Mouse (Mus musculus): ENCODE results near the gene Tut7. TPM values are rescaled to one million over a fixed set of nuclear protein-coding genes. Genes with fewer than 3 reads are reported as not detected.

The Tut7 gene
- polyA plus RNA-seq, 1 experiment from 2014 or later: 57.3 TPM

GRCm38 (mm10) chr13:59762791-59763190 lies 60.2 kb downstream of the Tut7 start:
- 42% methylated on average over 7 of the region's 7 CpGs for WGBS (ENCODE audit: insufficient replicate concordance)
- H3K27ac ChIP-seq (ENCODE audit: low read length): peak overlapping the region; percentile 81
- peaks cover 47% of the 10 kb centered on the region for H3K4me1 ChIP-seq (ENCODE audit: control insufficient read depth, low read depth, low read length)
- H3K4me2 ChIP-seq (ENCODE audit: low read depth, low read length): peak overlapping the region; percentile 49
- peak overlapping the region; percentile 14 for H3K4me3 ChIP-seq (ENCODE audit: low read depth, low read length)
- H3K9ac ChIP-seq (ENCODE audit: low read depth, low read length): peak overlapping the region; percentile 18
- peaks cover 65% of the 10 kb centered on the region for H3K36me3 ChIP-seq (ENCODE audit: control insufficient read depth, insufficient read depth)
- H3K27me3 ChIP-seq (ENCODE audit: control insufficient read depth, insufficient read depth, low read depth, low read length): no peaks in the 10 kb centered on the region
- ATAC-seq (ENCODE audit: low read depth): peak; percentile 73
- no peaks in the 10 kb centered on the region for H3K9me3 ChIP-seq (replicated peaks; ENCODE audit: control insufficient read depth, low read length)

- no peak overlapping the region for H3K27ac ChIP-seq (ENCODE audit: low read length)
- H3K4me2 ChIP-seq (ENCODE audit: low read depth, low read length): no peak overlapping the region
- H3K9ac ChIP-seq (ENCODE audit: low read depth, low read length): no peak overlapping the region
- H3K4me3 ChIP-seq (ENCODE audit: low read depth, low read length): no peak overlapping the region
- ATAC-seq (ENCODE audit: low read depth): peak; percentile 57
- peaks cover 67% of the 10 kb centered on the region for H3K36me3 ChIP-seq (ENCODE audit: control insufficient read depth, insufficient read depth)
- H3K4me1 ChIP-seq (ENCODE audit: control insufficient read depth, low read depth, low read length): peaks cover under 1% of the 10 kb centered on the region; the same call in 1 of the 2 replicates
- H3K9me3 ChIP-seq (replicated peaks; ENCODE audit: control insufficient read depth, low read length): no peaks in the 10 kb centered on the region
- WGBS (ENCODE audit: insufficient replicate concordance): 93% methylated on average over 7 of the region's 7 CpGs
- H3K27me3 ChIP-seq (ENCODE audit: control insufficient read depth, insufficient read depth, low read depth, low read length): no peaks in the 10 kb centered on the region
These were observed 66.0 kb downstream of the Tut7 start for GRCm38 (mm10) chr13:59756906-59757305.

GRCm38 (mm10) chr13:59750310-59750709 lies 72.6 kb downstream of the Tut7 start:
- H3K4me2 ChIP-seq (ENCODE audit: low read depth, low read length): no peak overlapping the region
- H3K9me3 ChIP-seq (replicated peaks; ENCODE audit: control insufficient read depth, low read length): no peaks in the 10 kb centered on the region
- no peaks in the 10 kb centered on the region for H3K4me1 ChIP-seq (ENCODE audit: control insufficient read depth, low read depth, low read length)
- ATAC-seq (ENCODE audit: low read depth): no peak
- no peaks in the 10 kb centered on the region for H3K27me3 ChIP-seq (ENCODE audit: control insufficient read depth, insufficient read depth, low read depth, low read length)
- no peak overlapping the region for H3K9ac ChIP-seq (ENCODE audit: low read depth, low read length)
- peaks cover 15% of the 10 kb centered on the region for H3K36me3 ChIP-seq (ENCODE audit: control insufficient read depth, insufficient read depth)
- no peak overlapping the region for H3K4me3 ChIP-seq (ENCODE audit: low read depth, low read length)
- WGBS (ENCODE audit: insufficient replicate concordance): 62% methylated on average over 12 of the region's 12 CpGs
- H3K27ac ChIP-seq (ENCODE audit: low read length): no peak overlapping the region

- Histone ChIP-seq H3K9me3 (replicated peaks; ENCODE audit: control insufficient read depth, low read length) (no peaks in the 10 kb centered on the region), H3K27me3 (ENCODE audit: control insufficient read depth, insufficient read depth, low read depth, low read length) (no peaks in the 10 kb centered on the region), H3K4me2 (ENCODE audit: low read depth, low read length) (no peak within 1 kb of the TSS), H3K4me3 (ENCODE audit: low read depth, low read length) (no peak within 1 kb of the TSS), H3K4me1 (ENCODE audit: control insufficient read depth, low read depth, low read length) (no peaks in the 10 kb centered on the region), H3K9ac (ENCODE audit: low read depth, low read length) (no peak within 1 kb of the TSS), H3K36me3 (ENCODE audit: control insufficient read depth, insufficient read depth) (no peaks in the 10 kb centered on the region), H3K27ac (ENCODE audit: low read length) (no peak within 1 kb of the TSS)
- ATAC-seq (ENCODE audit: low read depth): no peak
- WGBS (ENCODE audit: insufficient replicate concordance): 77% methylated on average over 9 of the region's 9 CpGs
These were observed 76.2 kb downstream of the Tut7 start, which contains the start of gene 1700014D04Rik for GRCm38 (mm10) chr13:59746711-59747110. TSS of gene 1700014D04Rik (minus strand) at chr13:59746752.

GRCm38 (mm10) chr13:59746164-59746563 lies 76.8 kb downstream of the Tut7 start:
- Histone ChIP-seq H3K27ac (ENCODE audit: low read length) (no peak overlapping the region), H3K9me3 (replicated peaks; ENCODE audit: control insufficient read depth, low read length) (no peaks in the 10 kb centered on the region), H3K4me2 (ENCODE audit: low read depth, low read length) (no peak overlapping the region), H3K27me3 (ENCODE audit: control insufficient read depth, insufficient read depth, low read depth, low read length) (no peaks in the 10 kb centered on the region), H3K36me3 (ENCODE audit: control insufficient read depth, insufficient read depth) (no peaks in the 10 kb centered on the region), H3K9ac (ENCODE audit: low read depth, low read length) (no peak overlapping the region), H3K4me3 (ENCODE audit: low read depth, low read length) (no peak overlapping the region), H3K4me1 (ENCODE audit: control insufficient read depth, low read depth, low read length) (no peaks in the 10 kb centered on the region; the same call in 1 of the 2 replicates)
- WGBS (ENCODE audit: insufficient replicate concordance): 72% methylated on average over 6 of the region's 6 CpGs
- no peak for ATAC-seq (ENCODE audit: low read depth)

GRCm38 (mm10) chr13:59745462-59745861 lies 77.5 kb downstream of the Tut7 start:
- H3K9me3 ChIP-seq (replicated peaks; ENCODE audit: control insufficient read depth, low read length): no peaks in the 10 kb centered on the region
- H3K9ac ChIP-seq (ENCODE audit: low read depth, low read length): no peak overlapping the region
- H3K4me2 ChIP-seq (ENCODE audit: low read depth, low read length): no peak overlapping the region
- WGBS (ENCODE audit: insufficient replicate concordance): 48% methylated on average over 6 of the region's 6 CpGs
- no peaks in the 10 kb centered on the region for H3K27me3 ChIP-seq (ENCODE audit: control insufficient read depth, insufficient read depth, low read depth, low read length)
- no peak overlapping the region for H3K4me3 ChIP-seq (ENCODE audit: low read depth, low read length)
- H3K4me1 ChIP-seq (ENCODE audit: control insufficient read depth, low read depth, low read length): peaks cover 3% of the 10 kb centered on the region
- H3K36me3 ChIP-seq (ENCODE audit: control insufficient read depth, insufficient read depth): no peaks in the 10 kb centered on the region
- H3K27ac ChIP-seq (ENCODE audit: low read length): no peak overlapping the region
- no peak for ATAC-seq (ENCODE audit: low read depth)

- no peak overlapping the region for H3K9ac ChIP-seq (ENCODE audit: low read depth, low read length)
- H3K27me3 ChIP-seq (ENCODE audit: control insufficient read depth, insufficient read depth, low read depth, low read length): no peaks in the 10 kb centered on the region
- no peak for ATAC-seq (ENCODE audit: low read depth)
- 47% methylated on average over 10 of the region's 10 CpGs for WGBS (ENCODE audit: insufficient replicate concordance)
- no peaks in the 10 kb centered on the region for H3K36me3 ChIP-seq (ENCODE audit: control insufficient read depth, insufficient read depth)
- peaks cover 36% of the 10 kb centered on the region for H3K4me1 ChIP-seq (ENCODE audit: control insufficient read depth, low read depth, low read length)
- no peaks in the 10 kb centered on the region for H3K9me3 ChIP-seq (replicated peaks; ENCODE audit: control insufficient read depth, low read length)
- no peak overlapping the region for H3K27ac ChIP-seq (ENCODE audit: low read length)
- no peak overlapping the region for H3K4me3 ChIP-seq (ENCODE audit: low read depth, low read length)
- H3K4me2 ChIP-seq (ENCODE audit: low read depth, low read length): no peak overlapping the region
These were observed 81.2 kb downstream of the Tut7 start for GRCm38 (mm10) chr13:59741697-59742096.

- no peak overlapping the region for H3K4me3 ChIP-seq (ENCODE audit: low read depth, low read length)
- WGBS (ENCODE audit: insufficient replicate concordance): 89% methylated on average over 11 of the region's 11 CpGs
- H3K36me3 ChIP-seq (ENCODE audit: control insufficient read depth, insufficient read depth): no peaks in the 10 kb centered on the region
- H3K9me3 ChIP-seq (replicated peaks; ENCODE audit: control insufficient read depth, low read length): no peaks in the 10 kb centered on the region
- no peak for ATAC-seq (ENCODE audit: low read depth)
- H3K27ac ChIP-seq (ENCODE audit: low read length): no peak overlapping the region
- H3K4me2 ChIP-seq (ENCODE audit: low read depth, low read length): no peak overlapping the region
- H3K9ac ChIP-seq (ENCODE audit: low read depth, low read length): no peak overlapping the region
- peaks cover 37% of the 10 kb centered on the region for H3K4me1 ChIP-seq (ENCODE audit: control insufficient read depth, low read depth, low read length)
- no peaks in the 10 kb centered on the region for H3K27me3 ChIP-seq (ENCODE audit: control insufficient read depth, insufficient read depth, low read depth, low read length)
These were observed 81.9 kb downstream of the Tut7 start for GRCm38 (mm10) chr13:59741096-59741495.

GRCm38 (mm10) chr13:59739397-59739796 lies 83.5 kb downstream of the Tut7 start:
- Histone ChIP-seq H3K4me1 (ENCODE audit: control insufficient read depth, low read depth, low read length) (peaks cover 54% of the 10 kb centered on the region), H3K4me3 (ENCODE audit: low read depth, low read length) (peak overlapping the region; percentile 5; the same call in 1 of the 2 replicates), H3K9me3 (replicated peaks; ENCODE audit: control insufficient read depth, low read length) (no peaks in the 10 kb centered on the region), H3K27ac (ENCODE audit: low read length) (peak overlapping the region; percentile 92), H3K4me2 (ENCODE audit: low read depth, low read length) (peak overlapping the region; percentile 53), H3K9ac (ENCODE audit: low read depth, low read length) (peak overlapping the region; percentile 37), H3K36me3 (ENCODE audit: control insufficient read depth, insufficient read depth) (no peaks in the 10 kb centered on the region), H3K27me3 (ENCODE audit: control insufficient read depth, insufficient read depth, low read depth, low read length) (no peaks in the 10 kb centered on the region)
- 36% methylated on average over 4 of the region's 4 CpGs for WGBS (ENCODE audit: insufficient replicate concordance)
- peak; percentile 75 for ATAC-seq (ENCODE audit: low read depth)
